Mouse (Mus musculus): ENCODE data around the gene Rnf144b. TPM values are rescaled to one million over a fixed set of nuclear protein-coding genes. Genes with fewer than 3 reads are reported as not detected.

Gene Rnf144b
- polyA plus RNA-seq, 1 experiment from 2014 or later = 1.2 TPM

GRCm38 (mm10) chr13:47170811-47171555 is 48.5 kb downstream of the Rnf144b start:
- no peak overlapping the region for H3K9ac ChIP-seq (ENCODE audit: low read length)
- H3K36me3 ChIP-seq (ENCODE audit: control insufficient read depth, insufficient read depth, low read length) = no peaks in the 10 kb centered on the region
- no peaks in the 10 kb centered on the region for H3K27me3 ChIP-seq (replicated peaks; ENCODE audit: control insufficient read depth, insufficient read depth, low read length)
- no peak overlapping the region for H3K27ac ChIP-seq (ENCODE audit: low read depth)
- 70% methylated on average over 13 of the region's 13 CpGs for WGBS
- H3K4me2 ChIP-seq (ENCODE audit: low read length) = no peak overlapping the region
- ATAC-seq (replicated peaks; ENCODE audit: low FRiP score, low TSS enrichment, low read depth) (no peak), DNase-seq (ENCODE audit: low spot score) (no peak)
- H3K9me3 ChIP-seq (ENCODE audit: control insufficient read depth, low read length) = no peaks in the 10 kb centered on the region
- no peaks in the 10 kb centered on the region for H3K4me1 ChIP-seq (replicated peaks; ENCODE audit: control insufficient read depth, insufficient read depth, low read length)
- no peak overlapping the region for H3K4me3 ChIP-seq (ENCODE audit: low read depth, low read length)

GRCm38 (mm10) chr13:47172891-47173290 is 50.4 kb downstream of the Rnf144b start:
- no peak overlapping the region for H3K4me3 ChIP-seq (ENCODE audit: low read depth, low read length)
- H3K9me3 ChIP-seq (ENCODE audit: control insufficient read depth, low read length) = no peaks in the 10 kb centered on the region
- no peaks in the 10 kb centered on the region for H3K36me3 ChIP-seq (ENCODE audit: control insufficient read depth, insufficient read depth, low read length)
- DNase-seq (ENCODE audit: low spot score) (no peak), ATAC-seq (replicated peaks; ENCODE audit: low FRiP score, low TSS enrichment, low read depth) (no peak)
- H3K4me2 ChIP-seq (ENCODE audit: low read length) = no peak overlapping the region
- no peaks in the 10 kb centered on the region for H3K27me3 ChIP-seq (replicated peaks; ENCODE audit: control insufficient read depth, insufficient read depth, low read length)
- 77% methylated on average over 10 of the region's 10 CpGs for WGBS
- H3K4me1 ChIP-seq (replicated peaks; ENCODE audit: control insufficient read depth, insufficient read depth, low read length) = no peaks in the 10 kb centered on the region
- no peak overlapping the region for H3K27ac ChIP-seq (ENCODE audit: low read depth)
- no peak overlapping the region for H3K9ac ChIP-seq (ENCODE audit: low read length)

- Histone ChIP-seq H3K4me2 (ENCODE audit: low read length) (no peak overlapping the region), H3K27me3 (replicated peaks; ENCODE audit: control insufficient read depth, insufficient read depth, low read length) (no peaks in the 10 kb centered on the region), H3K36me3 (ENCODE audit: control insufficient read depth, insufficient read depth, low read length) (no peaks in the 10 kb centered on the region), H3K27ac (ENCODE audit: low read depth) (no peak overlapping the region), H3K4me3 (ENCODE audit: low read depth, low read length) (no peak overlapping the region), H3K4me1 (replicated peaks; ENCODE audit: control insufficient read depth, insufficient read depth, low read length) (no peaks in the 10 kb centered on the region), H3K9ac (ENCODE audit: low read length) (no peak overlapping the region), H3K9me3 (ENCODE audit: control insufficient read depth, low read length) (no peaks in the 10 kb centered on the region)
- no peak for DNase-seq (ENCODE audit: low spot score)
- 64% methylated on average over 8 of the region's 8 CpGs for WGBS
- no peak for ATAC-seq (replicated peaks; ENCODE audit: low FRiP score, low TSS enrichment, low read depth)
Observed at GRCm38 (mm10) chr13:47178182-47178581, 55.7 kb downstream of the Rnf144b start.

- Histone ChIP-seq H3K4me1 (replicated peaks; ENCODE audit: control insufficient read depth, insufficient read depth, low read length) (no peaks in the 10 kb centered on the region), H3K27ac (ENCODE audit: low read depth) (no peak overlapping the region), H3K4me3 (ENCODE audit: low read depth, low read length) (no peak overlapping the region), H3K9me3 (ENCODE audit: control insufficient read depth, low read length) (no peaks in the 10 kb centered on the region), H3K27me3 (replicated peaks; ENCODE audit: control insufficient read depth, insufficient read depth, low read length) (no peaks in the 10 kb centered on the region), H3K9ac (ENCODE audit: low read length) (no peak overlapping the region), H3K36me3 (ENCODE audit: control insufficient read depth, insufficient read depth, low read length) (no peaks in the 10 kb centered on the region), H3K4me2 (ENCODE audit: low read length) (no peak overlapping the region)
- no peak for DNase-seq (ENCODE audit: low spot score)
- no peak for ATAC-seq (replicated peaks; ENCODE audit: low FRiP score, low TSS enrichment, low read depth)
- 80% methylated on average over 7 of the region's 7 CpGs for WGBS
Observed at GRCm38 (mm10) chr13:47180776-47181175, 58.3 kb downstream of the Rnf144b start.

- Histone ChIP-seq H3K36me3 (ENCODE audit: control insufficient read depth, insufficient read depth, low read length) (no peaks in the 10 kb centered on the region), H3K4me2 (ENCODE audit: low read length) (no peak overlapping the region), H3K4me1 (replicated peaks; ENCODE audit: control insufficient read depth, insufficient read depth, low read length) (no peaks in the 10 kb centered on the region), H3K27me3 (replicated peaks; ENCODE audit: control insufficient read depth, insufficient read depth, low read length) (no peaks in the 10 kb centered on the region), H3K9me3 (ENCODE audit: control insufficient read depth, low read length) (no peaks in the 10 kb centered on the region), H3K4me3 (ENCODE audit: low read depth, low read length) (no peak overlapping the region), H3K27ac (ENCODE audit: low read depth) (no peak overlapping the region), H3K9ac (ENCODE audit: low read length) (no peak overlapping the region)
- ATAC-seq (replicated peaks; ENCODE audit: low FRiP score, low TSS enrichment, low read depth) = no peak
- no peak for DNase-seq (ENCODE audit: low spot score)
- WGBS = 78% methylated on average over 5 of the region's 5 CpGs
Observed at GRCm38 (mm10) chr13:47182366-47182765, 59.9 kb downstream of the Rnf144b start.

GRCm38 (mm10) chr13:47183033-47183730 is 60.7 kb downstream of the Rnf144b start:
- no peaks in the 10 kb centered on the region for H3K4me1 ChIP-seq (replicated peaks; ENCODE audit: control insufficient read depth, insufficient read depth, low read length)
- DNase-seq (ENCODE audit: low spot score) = no peak
- H3K36me3 ChIP-seq (ENCODE audit: control insufficient read depth, insufficient read depth, low read length) = no peaks in the 10 kb centered on the region
- H3K9ac ChIP-seq (ENCODE audit: low read length) = no peak overlapping the region
- no peak overlapping the region for H3K27ac ChIP-seq (ENCODE audit: low read depth)
- H3K9me3 ChIP-seq (ENCODE audit: control insufficient read depth, low read length) = no peaks in the 10 kb centered on the region
- no peaks in the 10 kb centered on the region for H3K27me3 ChIP-seq (replicated peaks; ENCODE audit: control insufficient read depth, insufficient read depth, low read length)
- H3K4me3 ChIP-seq (ENCODE audit: low read depth, low read length) = no peak overlapping the region
- no peak for ATAC-seq (replicated peaks; ENCODE audit: low FRiP score, low TSS enrichment, low read depth)
- no peak overlapping the region for H3K4me2 ChIP-seq (ENCODE audit: low read length)
- 81% methylated on average over 9 of the region's 9 CpGs for WGBS

- Histone ChIP-seq H3K9me3 (ENCODE audit: control insufficient read depth, low read length) (no peaks in the 10 kb centered on the region), H3K36me3 (ENCODE audit: control insufficient read depth, insufficient read depth, low read length) (no peaks in the 10 kb centered on the region), H3K27me3 (replicated peaks; ENCODE audit: control insufficient read depth, insufficient read depth, low read length) (no peaks in the 10 kb centered on the region), H3K27ac (ENCODE audit: low read depth) (no peak overlapping the region), H3K4me3 (ENCODE audit: low read depth, low read length) (no peak overlapping the region), H3K4me1 (replicated peaks; ENCODE audit: control insufficient read depth, insufficient read depth, low read length) (no peaks in the 10 kb centered on the region), H3K4me2 (ENCODE audit: low read length) (no peak overlapping the region), H3K9ac (ENCODE audit: low read length) (no peak overlapping the region)
- ATAC-seq (replicated peaks; ENCODE audit: low FRiP score, low TSS enrichment, low read depth) = no peak
- WGBS = 73% methylated on average over 9 of the region's 9 CpGs
- no peak for DNase-seq (ENCODE audit: low spot score)
Observed at GRCm38 (mm10) chr13:47183771-47184170, 61.3 kb downstream of the Rnf144b start.

- no peaks in the 10 kb centered on the region for H3K36me3 ChIP-seq (ENCODE audit: control insufficient read depth, insufficient read depth, low read length)
- ATAC-seq (replicated peaks; ENCODE audit: low FRiP score, low TSS enrichment, low read depth) (no peak), DNase-seq (ENCODE audit: low spot score) (no peak)
- no peaks in the 10 kb centered on the region for H3K4me1 ChIP-seq (replicated peaks; ENCODE audit: control insufficient read depth, insufficient read depth, low read length)
- no peaks in the 10 kb centered on the region for H3K27me3 ChIP-seq (replicated peaks; ENCODE audit: control insufficient read depth, insufficient read depth, low read length)
- 85% methylated on average over 4 of the region's 4 CpGs for WGBS
- H3K4me2 ChIP-seq (ENCODE audit: low read length) = no peak overlapping the region
- no peaks in the 10 kb centered on the region for H3K9me3 ChIP-seq (ENCODE audit: control insufficient read depth, low read length)
- no peak overlapping the region for H3K27ac ChIP-seq (ENCODE audit: low read depth)
- H3K4me3 ChIP-seq (ENCODE audit: low read depth, low read length) = no peak overlapping the region
- H3K9ac ChIP-seq (ENCODE audit: low read length) = no peak overlapping the region
Observed at GRCm38 (mm10) chr13:47187836-47188235, 65.4 kb downstream of the Rnf144b start.

GRCm38 (mm10) chr13:47189971-47190370 is 67.5 kb downstream of the Rnf144b start:
- Histone ChIP-seq H3K27me3 (replicated peaks; ENCODE audit: control insufficient read depth, insufficient read depth, low read length) (peaks cover 9% of the 10 kb centered on the region), H3K36me3 (ENCODE audit: control insufficient read depth, insufficient read depth, low read length) (no peaks in the 10 kb centered on the region), H3K9ac (ENCODE audit: low read length) (no peak overlapping the region), H3K27ac (ENCODE audit: low read depth) (no peak overlapping the region), H3K4me2 (ENCODE audit: low read length) (no peak overlapping the region), H3K4me1 (replicated peaks; ENCODE audit: control insufficient read depth, insufficient read depth, low read length) (0 out of 2 replicates have a peak, but pooled peaks cover 4% of the 10 kb centered on the region), H3K4me3 (ENCODE audit: low read depth, low read length) (no peak overlapping the region), H3K9me3 (ENCODE audit: control insufficient read depth, low read length) (no peaks in the 10 kb centered on the region)
- ATAC-seq (replicated peaks; ENCODE audit: low FRiP score, low TSS enrichment, low read depth) (no peak), DNase-seq (ENCODE audit: low spot score) (no peak)
- WGBS = 86% methylated on average over 7 of the region's 7 CpGs

Data from intestine, embryonic 14.5 days (tissue).